ENCODE assay signal across 29 mouse cellular contexts in genomic region chr7:115251591-115252369, GRCm38 (mm10).
DNase-seq lines count a peak whose midpoint lies in the region; ATAC-seq and TF ChIP-seq lines count a peak whose summit lies in the region.
"Had no signal": no experiment of that assay in that cellular context is flagged by ENCODE, and none has a peak within 500 bp of the region (broad histone marks: within the 10 kb centered on the region; RNA-seq: fewer than 3 reads in every experiment).

No protein-coding gene starts in this region.

- no peak overlapping the region for H3K4me3 ChIP-seq in embryonic facial prominence, embryonic 12.5 days
- H3K4me3 ChIP-seq in embryonic facial prominence, embryonic 10.5 days: no peak overlapping the region
- H3K4me3 ChIP-seq in kidney, postnatal 0 days (replicated peaks; ENCODE audit: low read depth, low read length): no peak overlapping the region
- H3K4me3 ChIP-seq in kidney, adult 2 months (ENCODE audit: insufficient read depth, low read depth, low read length): no peak overlapping the region
- no peak overlapping the region for H3K4me3 ChIP-seq in limb, embryonic 15.5 days
- H3K4me3 ChIP-seq: embryonic facial prominence, embryonic 15.5 days; forebrain, embryonic 12.5 days; heart, embryonic 12.5 days; liver, embryonic 12.5 days; midbrain, embryonic 15.5 days; neural tube, embryonic 15.5 days had no signal

- no peaks in the 10 kb centered on the region for H3K9me3 ChIP-seq in embryonic facial prominence, embryonic 12.5 days
- no peaks in the 10 kb centered on the region for H3K9me3 ChIP-seq in embryonic facial prominence, embryonic 10.5 days
- no peaks in the 10 kb centered on the region for H3K9me3 ChIP-seq in kidney, postnatal 0 days (replicated peaks; ENCODE audit: low read length)
- no peaks in the 10 kb centered on the region for H3K9me3 ChIP-seq in limb, embryonic 15.5 days
- H3K9me3 ChIP-seq: embryonic facial prominence, embryonic 15.5 days; forebrain, embryonic 12.5 days; heart, embryonic 12.5 days; liver, embryonic 12.5 days; midbrain, embryonic 15.5 days; neural tube, embryonic 15.5 days had no signal

- peak overlapping the region; percentile 30; the same call in 1 of the 2 replicates for H3K27ac ChIP-seq in embryonic facial prominence, embryonic 12.5 days
- no peak overlapping the region for H3K27ac ChIP-seq in embryonic facial prominence, embryonic 10.5 days (replicated peaks)
- H3K27ac ChIP-seq in kidney, postnatal 0 days: no peak overlapping the region
- no peak overlapping the region for H3K27ac ChIP-seq in kidney, adult 2 months (ENCODE audit: insufficient read depth, low read depth, low read length)
- peak overlapping the region; percentile 18; the same call in 1 of the 2 replicates for H3K27ac ChIP-seq in limb, embryonic 15.5 days
- H3K27ac ChIP-seq: embryonic facial prominence, embryonic 15.5 days; forebrain, embryonic 12.5 days; hindbrain, embryonic 14.5 days; liver, embryonic 12.5 days; midbrain, embryonic 15.5 days; neural tube, embryonic 15.5 days had no signal

- no peaks in the 10 kb centered on the region for H3K27me3 ChIP-seq in embryonic facial prominence, embryonic 12.5 days
- H3K27me3 ChIP-seq in embryonic facial prominence, embryonic 10.5 days (replicated peaks; ENCODE audit: low read depth, poor library complexity, severe bottlenecking): no peaks in the 10 kb centered on the region
- no peaks in the 10 kb centered on the region for H3K27me3 ChIP-seq in kidney, postnatal 0 days (ENCODE audit: insufficient read depth, low read length)
- H3K27me3 ChIP-seq in kidney, adult 2 months (replicated peaks; ENCODE audit: control insufficient read depth, insufficient read depth, low read length): no peaks in the 10 kb centered on the region
- H3K27me3 ChIP-seq in limb, embryonic 15.5 days: no peaks in the 10 kb centered on the region
- H3K27me3 ChIP-seq: forebrain, embryonic 12.5 days; heart, embryonic 12.5 days; liver, embryonic 12.5 days; midbrain, embryonic 15.5 days; neural tube, embryonic 15.5 days had no signal

- 95% methylated on average over 2 of the region's 2 CpGs for WGBS in embryonic facial prominence, embryonic 12.5 days
- WGBS in embryonic facial prominence, embryonic 10.5 days: 90% methylated on average over 2 of the region's 2 CpGs
- whole genome bisulfite sequencing in kidney, postnatal 0 days: 86% methylated on average over 2 of the region's 2 CpGs
- 88% methylated on average over 2 of the region's 2 CpGs for WGBS in kidney, adult 2 months
- 79% methylated on average over 2 of the region's 2 CpGs for WGBS in limb, embryonic 15.5 days

- peaks cover 13% of the 10 kb centered on the region for H3K4me1 ChIP-seq in embryonic facial prominence, embryonic 12.5 days
- peaks cover 16% of the 10 kb centered on the region for H3K4me1 ChIP-seq in embryonic facial prominence, embryonic 10.5 days
- no peaks in the 10 kb centered on the region for H3K4me1 ChIP-seq in kidney, postnatal 0 days (replicated peaks; ENCODE audit: insufficient read depth, low read length)
- no peaks in the 10 kb centered on the region for H3K4me1 ChIP-seq in kidney, adult 2 months (ENCODE audit: control insufficient read depth, insufficient read depth, low read length)
- 0 out of 2 replicates have a peak, but pooled peaks cover 4% of the 10 kb centered on the region for H3K4me1 ChIP-seq in limb, embryonic 15.5 days
- H3K4me1 ChIP-seq: embryonic facial prominence, embryonic 15.5 days; forebrain, embryonic 12.5 days; heart, embryonic 12.5 days; liver, embryonic 12.5 days; midbrain, embryonic 15.5 days; neural tube, embryonic 15.5 days had no signal

- no peak for TF ChIP-seq CTCF in kidney, postnatal 0 days (IDR thresholded peaks at IDR 0.05; ENCODE audit: low read depth)
- no peak for TF ChIP-seq CTCF in kidney, adult 2 months (conservative IDR thresholded peaks at IDR 0.05; ENCODE audit: insufficient read depth, insufficient read length, low read depth, low read length)

- no peak for DNase-seq in embryonic facial prominence, embryonic 10.5 days (ENCODE audit: low spot score)
- DNase-seq in kidney, postnatal 0 days (ENCODE audit: low spot score): peak; percentile 9
- DNase-seq in kidney, adult 2 months: no peak
- no peak for DNase-seq in Muller cell, postnatal 12 days (ENCODE audit: inconsistent ontology term)
- DNase-seq in urinary bladder, adult 2 months (ENCODE audit: low spot score): no peak
- DNase-seq: adrenal gland, adult 8-10 months; cerebellum, adult 9-10 months; cerebellum, postnatal 36 days; embryo, embryonic 11 days; forebrain, postnatal 0 days; gastrocnemius, postnatal 10 days; heart, postnatal 4 days; kidney, adult 18-20 months; kidney, postnatal 4 days; left cerebral cortex, postnatal 4 days; lung, postnatal 14 days; retina, postnatal 1 day; right cerebral cortex, postnatal 14 days; thymus, postnatal 4 days had no signal

- no peak overlapping the region for H3K4me2 ChIP-seq in embryonic facial prominence, embryonic 12.5 days (replicated peaks)
- no peak overlapping the region for H3K4me2 ChIP-seq in kidney, postnatal 0 days (ENCODE audit: low read length)
- H3K4me2 ChIP-seq in limb, embryonic 15.5 days: no peak overlapping the region
- H3K4me2 ChIP-seq: embryonic facial prominence, embryonic 15.5 days; forebrain, embryonic 12.5 days; heart, embryonic 12.5 days; hindbrain, embryonic 14.5 days; liver, embryonic 12.5 days; midbrain, embryonic 15.5 days; neural tube, embryonic 15.5 days had no signal

- no peaks in the 10 kb centered on the region for H3K36me3 ChIP-seq in embryonic facial prominence, embryonic 12.5 days
- H3K36me3 ChIP-seq in embryonic facial prominence, embryonic 10.5 days (replicated peaks): no peaks in the 10 kb centered on the region
- H3K36me3 ChIP-seq in kidney, postnatal 0 days (ENCODE audit: insufficient read depth, low read length): no peaks in the 10 kb centered on the region
- H3K36me3 ChIP-seq in kidney, adult 2 months (ENCODE audit: control insufficient read depth, insufficient read depth, low read length): no peaks in the 10 kb centered on the region
- no peaks in the 10 kb centered on the region for H3K36me3 ChIP-seq in limb, embryonic 15.5 days
- H3K36me3 ChIP-seq: embryonic facial prominence, embryonic 15.5 days; forebrain, embryonic 12.5 days; heart, embryonic 12.5 days; liver, embryonic 12.5 days; midbrain, embryonic 15.5 days; neural tube, embryonic 15.5 days had no signal

- H3K9ac ChIP-seq in embryonic facial prominence, embryonic 12.5 days: no peak overlapping the region
- H3K9ac ChIP-seq in kidney, postnatal 0 days (ENCODE audit: low read depth, low read length): no peak overlapping the region
- no peak overlapping the region for H3K9ac ChIP-seq in limb, embryonic 15.5 days
- H3K9ac ChIP-seq: embryonic facial prominence, embryonic 15.5 days; forebrain, embryonic 12.5 days; forebrain, postnatal 0 days; heart, embryonic 12.5 days; hindbrain, embryonic 14.5 days; liver, embryonic 12.5 days; midbrain, embryonic 15.5 days; neural tube, embryonic 15.5 days had no signal

- ATAC-seq in embryonic facial prominence, embryonic 12.5 days (ENCODE audit: insufficient number of reproducible peaks, insufficient read depth, low FRiP score, low TSS enrichment): no peak
- no peak for ATAC-seq in kidney, postnatal 0 days (replicated peaks; ENCODE audit: low FRiP score, low read depth)
- peak; percentile 97 for ATAC-seq in granulocyte monocyte progenitor cell, adult 5-6 weeks (replicated peaks; ENCODE audit: poor library complexity, severe bottlenecking)
- no peak for ATAC-seq in limb, embryonic 15.5 days (ENCODE audit: insufficient number of reproducible peaks, low FRiP score, low TSS enrichment, low read depth)
- ATAC-seq: forebrain, postnatal 0 days; liver, embryonic 12.5 days; midbrain, embryonic 15.5 days had no signal

- no peak for TF ChIP-seq POLR2A in kidney, adult 2 months (IDR thresholded peaks at IDR 0.05; ENCODE audit: low read depth, low read length)

Comparison
In these comparisons a context has a peak if more than half of its experiments do, and no peak if none do; other contexts are left out.
1. H3K27ac ChIP-seq: peak in embryonic facial prominence, embryonic 12.5 days (single experiment) and limb, embryonic 15.5 days (single experiment); none in embryonic facial prominence, embryonic 10.5 days (single experiment), kidney, postnatal 0 days (single experiment) and kidney, adult 2 months (single experiment).